Mouse (Mus musculus) CH12.LX (cell line): ENCODE results near the gene Acox3.

Experiments
- CHD1 ChIP-seq: IDR thresholded peaks from 2 replicates; pipeline ENCODE4 v1.6.1; 2012; ENCODE audit warnings: low read depth, low read length, improper control_type of control experiment, inconsistent platforms
- CHD2 ChIP-seq: IDR thresholded peaks from 2 replicates; pipeline ENCODE4 v1.6.1; 2011; ENCODE audit warnings: low read length, improper control_type of control experiment
- CTCF ChIP-seq, 2 experiments: IDR thresholded peaks in 1 of 2; conservative IDR thresholded peaks in 1 of 2; 2 replicates each; pipeline ENCODE4 v1.5.1; 2011 to 2012; ENCODE audit warnings: low read depth in 2 of 2, low read length in 2 of 2, improper control_type of control experiment in 1 of 2, inconsistent platforms in 1 of 2, mild to moderate bottlenecking in 1 of 2, moderate library complexity in 1 of 2
- EP300 ChIP-seq: IDR thresholded peaks from 2 replicates; pipeline ENCODE4 v1.6.1; 2011; ENCODE audit warnings: low read length, improper control_type of control experiment
- KAT2A ChIP-seq: IDR thresholded peaks from 2 replicates; pipeline ENCODE4 v1.6.1; 2012; ENCODE audit warnings: low read length, improper control_type of control experiment, inconsistent platforms; ENCODE audit not compliant: insufficient replicate concordance
- MAFK ChIP-seq: IDR thresholded peaks from 2 replicates; pipeline ENCODE4 v1.6.1; 2011; ENCODE audit warnings: low read length, improper control_type of control experiment; ENCODE audit not compliant: insufficient replicate concordance
- NELFE ChIP-seq: IDR thresholded peaks from 2 replicates; pipeline ENCODE4 v1.6.1; 2011; ENCODE audit warnings: low read depth, low read length, improper control_type of control experiment
- POLR2A ChIP-seq: IDR thresholded peaks from 2 replicates; pipeline ENCODE4 v1.6.1; 2011; ENCODE audit warnings: low read depth, mild to moderate bottlenecking, improper control_type of control experiment, low read length
- TBP ChIP-seq: conservative IDR thresholded peaks from 2 replicates; pipeline ENCODE4 v1.6.1; 2011; ENCODE audit warnings: low read depth, low read length, improper control_type of control experiment
- TCF12 ChIP-seq: IDR thresholded peaks from 2 replicates; pipeline ENCODE4 v1.6.1; 2014; ENCODE audit warnings: low read depth, mild to moderate bottlenecking, inconsistent platforms, low read length, improper control_type of control experiment
- UBTF ChIP-seq: IDR thresholded peaks from 2 replicates; pipeline ENCODE4 v1.6.1; 2012; ENCODE audit warnings: low read depth, mild to moderate bottlenecking, inconsistent platforms, low read length, improper control_type of control experiment, moderate library complexity
- USF1 ChIP-seq: IDR thresholded peaks from 2 replicates; pipeline ENCODE4 v1.6.1; 2014; ENCODE audit warnings: low read depth, mild to moderate bottlenecking, inconsistent platforms, low read length, improper control_type of control experiment
- ZC3H11A ChIP-seq: IDR thresholded peaks from 2 replicates; pipeline ENCODE4 v1.6.1; 2012; ENCODE audit warnings: low read depth, mild to moderate bottlenecking, inconsistent platforms, low read length, improper control_type of control experiment
- ZKSCAN1 ChIP-seq: IDR thresholded peaks from 2 replicates; pipeline ENCODE4 v1.6.1; 2012; ENCODE audit warnings: low read depth, inconsistent platforms, low read length, improper control_type of control experiment, borderline replicate concordance

GRCm38 (mm10) chr5:35601526-35601925, 18.7 kb downstream of the Acox3 start:
- TF ChIP-seq ZKSCAN1 (no peak), NELFE (no peak), TBP (no peak), CTCF (conservative IDR thresholded peaks at IDR 0.05 in 1 of 2, IDR thresholded peaks at IDR 0.05 in 1 of 2; ENCODE audit: low read depth in 2 of 2, low read length in 2 of 2) (no peak), TCF12 (no peak), ZC3H11A (no peak), KAT2A (no peak), POLR2A (no peak), USF1 (no peak), MAFK (no peak), UBTF (no peak), EP300 (no peak), CHD1 (no peak), CHD2 (no peak)
